9 mouse cellular contexts compared by ENCODE assay signal in genomic region chr1:134195571-134195970, GRCm38 (mm10). TPM values are rescaled to one million over a fixed set of nuclear protein-coding genes. Genes with fewer than 3 reads are reported as not detected.
DNase-seq lines count a peak whose midpoint lies in the region; ATAC-seq lines count a peak whose summit lies in the region.
"Had no signal": no experiment of that assay in that cellular context is flagged by ENCODE, and none has a peak within 500 bp of the region (broad histone marks: within the 10 kb centered on the region; RNA-seq: fewer than 3 reads in every experiment).

No protein-coding gene starts in this region.

- H3K4me3 ChIP-seq in heart, embryonic 14.5 days (ENCODE audit: control insufficient read depth in 1 of 2, insufficient read depth in 1 of 2, low read depth in 1 of 2, low read length in 2 of 2): no peak overlapping the region

- no peaks in the 10 kb centered on the region for H3K27me3 ChIP-seq in heart, embryonic 14.5 days (ENCODE audit: control insufficient read depth, insufficient read depth, low read length)

- H3K4me2 ChIP-seq in heart, embryonic 14.5 days (ENCODE audit: low read length): peak overlapping the region; percentile 31

- peak overlapping the region; percentile 65 to 70; a peak in 3 of 4 replicates for H3K27ac ChIP-seq in heart, embryonic 14.5 days (replicated peaks in 1 of 2; ENCODE audit: control insufficient read depth in 1 of 2, insufficient read depth in 1 of 2, low read depth in 2 of 2, low read length in 2 of 2)

- DNase-seq in heart, adult 18-20 months: no peak
- DNase-seq in thymus, postnatal 25 days: peak; percentile 4
- DNase-seq in thymus, postnatal 10 days (ENCODE audit: low spot score in 2 of 2): no peak
- peak; percentile 67 to 80 for DNase-seq in left cerebral cortex, postnatal 14 days (ENCODE audit: low spot score in 2 of 2)
- no peak for DNase-seq in ovary, postnatal 36 days (ENCODE audit: low spot score)
- no peak for DNase-seq in spleen, postnatal 4 days (ENCODE audit: low spot score in 2 of 2)
- no peak for DNase-seq in adrenal gland, postnatal 25 days

- WGBS in heart, embryonic 14.5 days: 6% methylated on average over 3 of the region's 3 CpGs

- H3K9me3 ChIP-seq in heart, embryonic 14.5 days (ENCODE audit: control insufficient read depth, low read length): no peaks in the 10 kb centered on the region

- 0 out of 2 replicates have a peak, but pooled peaks have one; percentile 26 for ATAC-seq in heart, embryonic 14.5 days (ENCODE audit: insufficient number of reproducible peaks, insufficient read depth, low FRiP score, low read depth)

- peaks cover 29 to 34% of the 10 kb centered on the region in 2 experiments for H3K4me1 ChIP-seq in heart, embryonic 14.5 days (ENCODE audit: control insufficient read depth in 2 of 2, insufficient read depth in 2 of 2, low read length in 2 of 2)

- H3K36me3 ChIP-seq in heart, embryonic 14.5 days (ENCODE audit: control insufficient read depth, insufficient read depth, low read length): no peaks in the 10 kb centered on the region

- intact Hi-C loops in left cerebral cortex, postnatal 14 days (cut with DNase I): loop anchor here (5.0 kb wide), 1 partner anchor 43 kb away; no protein-coding TSS in a partner anchor

- H3K9ac ChIP-seq in heart, embryonic 14.5 days (ENCODE audit: low read length): peak overlapping the region; percentile 25; the same call in 1 of the 2 replicates

RNA-seq across cellular contexts. Expression of gene Mybph, which starts 2.3 kb away (rescaled TPM):
- polyA plus RNA-seq in heart, embryonic 14.5 days (2014; fragmentation: Nextera tagmentation; extraction: Ambion mirVana): 0.12 and 0.27 TPM in 2 replicates
- not detected for total RNA-seq in heart, adult 18-20 months (2021)
- total RNA-seq in left cerebral cortex, postnatal 14 days (2021): not detected
- not detected in 2 replicates for total RNA-seq in adrenal gland, postnatal 25 days (2021)
- total RNA-seq: heart, postnatal 14 days had no signal

RNA-seq across cellular contexts. Expression of gene Chil1, which starts 13.6 kb away (rescaled TPM):
- 0.66 and 1.5 TPM in 2 replicates for polyA plus RNA-seq in heart, embryonic 14.5 days (2014; fragmentation: Nextera tagmentation; extraction: Ambion mirVana)
- total RNA-seq in heart, adult 18-20 months (2021): 1 to 10 TPM in 1 of 2 experiments, under 1 TPM in 1; 0.42 to 1.0 TPM
- 1 to 10 TPM; 5.9 to 6.9 TPM for total RNA-seq in left cerebral cortex, postnatal 14 days (2021)
- total RNA-seq in adrenal gland, postnatal 25 days (2021): 1.5 and 1.7 TPM in 2 replicates

RNA-seq across cellular contexts. Expression of gene Adora1, which starts 39.7 kb away (rescaled TPM):
- polyA plus RNA-seq in heart, embryonic 14.5 days (2014; fragmentation: Nextera tagmentation; extraction: Ambion mirVana): 11.3 and 11.7 TPM in 2 replicates
- total RNA-seq in heart, adult 18-20 months (2021): 10 to 100 TPM in 1 of 2 experiments, 1 to 10 TPM in 1; 7.1 to 12.8 TPM
- 100 to 1,000 TPM; 169 to 185 TPM for total RNA-seq in left cerebral cortex, postnatal 14 days (2021)
- 89.7 and 151 TPM in 2 replicates for total RNA-seq in adrenal gland, postnatal 25 days (2021)

Comparison
In these comparisons a context has a peak if more than half of its experiments do, and no peak if none do; other contexts are left out.
1. DNase-seq: peak in thymus, postnatal 25 days (single experiment) and left cerebral cortex, postnatal 14 days (2 of 2); none in heart, adult 18-20 months (0 of 2), thymus, postnatal 10 days (0 of 2), ovary, postnatal 36 days (single experiment), spleen, postnatal 4 days (0 of 2) and adrenal gland, postnatal 25 days (single experiment).